Mouse (Mus musculus) cerebellum, adult 2 months (tissue): ENCODE data around the gene Th.

Source experiments
- CTCF ChIP-seq: fragments of 200-500 bp; IDR thresholded peaks from 2 replicates; pipeline ENCODE4 v1.5.1; 2011; ENCODE audit warnings: low read depth, mild to moderate bottlenecking, control low read depth, low read length, moderate library complexity, borderline replicate concordance; ENCODE audit not compliant: insufficient read depth
- POLR2A ChIP-seq: fragments of 200-500 bp; IDR thresholded peaks from 2 replicates; pipeline ENCODE4 v1.6.1; 2011; ENCODE audit warnings: low read length, control low read depth, borderline replicate concordance; ENCODE audit not compliant: insufficient read depth

DNA sequence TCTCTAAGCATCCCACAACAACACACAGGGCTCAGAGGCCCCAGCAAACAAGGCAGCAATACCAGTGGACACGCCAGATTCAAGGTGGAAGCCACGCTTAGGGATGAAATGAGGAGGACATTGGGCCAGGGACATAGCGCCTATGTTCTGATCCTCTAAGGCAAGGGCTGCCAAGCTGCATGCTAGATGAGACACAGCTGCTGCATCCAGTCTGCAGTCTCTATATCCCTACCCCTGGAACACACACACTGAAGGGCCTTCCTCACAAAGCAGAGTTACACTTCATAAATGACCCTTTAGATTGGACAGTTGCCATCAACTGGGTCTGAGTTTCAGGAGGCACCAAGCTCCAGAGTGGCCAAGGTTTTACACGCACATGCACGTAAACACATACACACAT lies 13.3 kb downstream of the Th start:
- TF ChIP-seq CTCF: no peak
- TF ChIP-seq POLR2A: no peak
